Mouse (Mus musculus): ENCODE measurements around the gene Tbca. TPM values are rescaled to one million over a fixed set of nuclear protein-coding genes. Genes with fewer than 3 reads are reported as not detected.

Gene Tbca
- total RNA-seq, 2 experiments from 2014 or later: 156 to 168 TPM

DNA sequence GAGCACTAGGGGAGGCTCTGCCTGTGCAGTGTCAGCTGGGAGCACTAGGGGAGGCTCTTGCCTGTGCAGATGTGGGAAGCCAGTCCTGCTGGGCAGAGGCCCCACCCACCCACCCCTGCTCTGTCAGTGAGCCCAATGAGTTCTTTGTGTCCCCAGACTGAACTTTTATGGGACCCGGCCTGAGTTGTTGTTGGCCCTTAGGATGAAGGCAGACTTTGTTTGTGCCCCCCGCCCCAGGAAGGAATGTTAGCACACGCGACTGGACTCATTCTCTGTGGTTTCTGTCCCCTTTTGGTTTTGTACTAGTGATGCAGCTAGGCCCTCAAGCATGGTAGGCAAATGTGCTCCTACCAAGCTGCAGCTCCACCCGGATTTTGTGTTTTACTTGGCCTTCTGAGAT lies 54.5 kb downstream of the Tbca start:
- no peak for DNase-seq (ENCODE audit: low spot score in 2 of 2)

DNA sequence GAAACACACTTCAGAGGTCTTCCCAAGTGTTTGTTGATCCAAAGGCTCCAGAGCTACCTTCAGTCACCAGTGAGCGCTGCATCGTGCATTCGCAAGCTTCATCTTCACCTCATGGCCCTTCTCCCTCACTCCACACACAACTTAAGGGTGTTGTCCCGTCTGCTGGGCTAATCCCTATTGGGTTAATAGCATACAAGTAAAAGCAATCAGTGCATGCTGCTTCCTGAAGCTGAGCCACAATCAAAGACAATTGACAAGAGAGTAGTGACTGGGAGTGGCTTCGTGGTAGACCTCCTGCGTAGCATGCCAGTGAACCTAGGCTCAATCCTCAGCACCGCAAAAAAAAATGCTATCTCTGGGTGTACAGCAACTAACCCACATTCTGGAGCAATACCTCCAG lies 59.2 kb downstream of the Tbca start:
- no peak for DNase-seq (ENCODE audit: low spot score in 2 of 2)

DNA sequence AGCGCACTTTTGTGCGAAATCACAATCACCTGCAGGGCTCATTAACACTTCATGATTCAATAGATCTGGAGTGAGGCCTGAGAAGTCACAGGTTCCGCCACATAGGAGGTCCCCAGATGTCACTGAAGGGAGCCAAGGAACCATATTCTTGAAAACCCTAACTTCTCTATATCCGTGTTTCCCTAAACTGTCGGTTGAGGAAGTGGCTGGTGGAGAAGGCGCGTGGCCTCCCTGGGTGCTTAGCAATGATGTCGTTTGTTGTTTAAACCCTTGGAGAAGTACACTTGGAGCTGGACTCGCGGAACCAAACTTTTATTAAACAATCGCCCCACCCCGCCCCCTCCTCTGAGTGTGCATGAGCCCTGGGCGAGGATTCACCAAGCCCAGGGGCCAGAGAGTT lies 60.6 kb downstream of the Tbca start:
- no peak for DNase-seq (ENCODE audit: low spot score in 2 of 2)

DNA sequence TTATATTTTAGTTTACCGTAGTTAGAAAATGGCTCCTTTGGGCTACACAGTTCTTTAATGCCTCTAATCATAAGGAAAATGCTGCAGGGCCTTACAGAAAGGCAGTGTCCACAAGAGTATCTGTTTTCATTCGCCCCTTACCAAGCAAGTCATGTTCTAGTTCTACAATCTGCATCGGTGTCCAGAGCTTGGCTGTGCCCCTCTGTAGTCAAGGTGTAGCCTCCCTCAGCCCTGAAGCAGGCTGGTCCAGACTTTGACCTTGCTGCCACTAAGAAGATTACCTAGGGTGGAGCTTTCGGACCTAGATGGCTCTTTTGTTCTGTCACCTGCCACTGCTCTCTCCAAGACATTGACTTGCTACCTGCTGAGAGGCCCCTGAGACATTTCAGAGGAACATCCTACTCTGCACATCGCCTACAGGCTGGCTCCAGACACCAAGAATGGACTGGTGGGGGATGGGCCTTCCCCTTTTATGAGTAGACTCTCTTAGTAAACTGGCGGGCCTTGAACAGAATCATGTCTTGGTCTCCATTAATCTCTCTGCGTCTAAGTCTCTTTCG lies 69.4 kb downstream of the Tbca start:
- DNase-seq (ENCODE audit: low spot score in 2 of 2): no peak

DNA sequence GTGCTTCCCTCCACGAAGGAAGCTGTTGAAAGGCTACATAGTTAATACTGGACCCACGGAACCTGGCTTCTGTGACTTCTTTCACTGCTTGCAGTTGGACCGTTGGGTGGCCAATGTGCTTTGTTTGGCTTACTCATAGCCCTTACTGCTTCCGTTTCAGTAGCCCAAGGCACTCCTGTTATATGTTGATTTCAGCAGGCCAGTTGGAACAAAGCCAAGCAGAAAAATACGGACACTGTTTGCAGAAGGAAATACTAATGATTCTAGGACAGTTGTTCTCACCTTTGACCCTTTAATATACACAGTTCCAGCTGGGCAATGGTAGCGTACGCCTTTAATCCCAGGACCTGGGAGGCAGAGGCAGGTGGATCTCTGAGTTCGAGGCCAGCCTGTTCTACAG lies 70.5 kb downstream of the Tbca start:
- no peak for DNase-seq (ENCODE audit: low spot score in 2 of 2)

DNA sequence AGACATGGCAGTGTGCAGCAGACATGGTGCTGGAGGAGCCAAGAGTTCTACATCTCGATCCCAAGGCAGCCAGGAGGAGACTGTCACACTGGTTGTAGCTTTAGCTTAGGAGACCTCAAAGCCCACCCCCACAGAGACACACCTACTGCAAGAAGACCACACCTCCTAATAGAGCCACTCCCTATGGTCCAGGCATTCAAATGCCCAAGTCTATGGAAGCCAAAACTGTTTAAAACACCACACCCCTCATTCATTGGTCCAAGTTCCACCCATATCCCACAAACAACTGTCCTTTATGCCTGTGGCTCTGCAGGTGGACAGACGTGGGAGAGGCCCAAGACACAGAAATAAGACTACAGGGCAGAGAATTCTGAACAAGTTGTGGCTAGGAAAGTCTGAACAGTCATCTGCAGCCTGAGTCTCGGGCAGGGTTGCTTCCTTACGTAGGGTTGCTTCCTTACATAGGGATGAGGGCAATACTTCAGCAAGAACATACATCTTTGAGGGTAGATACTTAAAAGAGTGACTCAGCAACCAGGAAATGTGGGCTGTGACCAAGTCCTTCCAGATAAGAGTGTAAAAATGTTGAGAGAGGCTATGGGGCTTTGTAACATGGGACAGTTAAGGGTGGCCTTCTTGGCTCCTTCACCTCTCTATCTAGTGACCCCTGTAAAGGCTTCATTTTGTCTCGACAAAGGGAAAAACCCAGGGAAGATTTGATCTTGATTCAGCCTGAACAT lies 74.0 kb downstream of the Tbca start:
- no peak for DNase-seq (ENCODE audit: low spot score in 2 of 2)

DNA sequence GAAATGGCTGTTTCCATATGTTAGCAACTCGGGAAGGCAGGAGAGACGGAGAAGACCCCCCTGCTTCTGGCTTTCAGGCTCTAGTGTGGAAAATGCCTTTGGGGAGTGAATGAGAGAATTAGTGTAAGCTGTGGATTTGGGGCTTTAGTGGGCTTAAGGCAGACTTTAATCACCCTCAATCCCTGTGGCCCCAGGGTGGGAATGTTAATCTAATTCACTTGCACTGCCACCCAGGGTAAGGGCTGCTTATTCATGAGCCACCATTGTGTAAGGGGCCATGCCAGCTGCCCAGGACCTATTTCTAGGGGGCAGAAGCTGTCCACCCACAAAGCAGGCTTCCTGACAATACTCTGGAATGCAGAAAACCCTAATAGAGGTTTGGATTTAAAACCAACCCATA lies 78.2 kb downstream of the Tbca start:
- no peak for DNase-seq (ENCODE audit: low spot score in 2 of 2)

DNA sequence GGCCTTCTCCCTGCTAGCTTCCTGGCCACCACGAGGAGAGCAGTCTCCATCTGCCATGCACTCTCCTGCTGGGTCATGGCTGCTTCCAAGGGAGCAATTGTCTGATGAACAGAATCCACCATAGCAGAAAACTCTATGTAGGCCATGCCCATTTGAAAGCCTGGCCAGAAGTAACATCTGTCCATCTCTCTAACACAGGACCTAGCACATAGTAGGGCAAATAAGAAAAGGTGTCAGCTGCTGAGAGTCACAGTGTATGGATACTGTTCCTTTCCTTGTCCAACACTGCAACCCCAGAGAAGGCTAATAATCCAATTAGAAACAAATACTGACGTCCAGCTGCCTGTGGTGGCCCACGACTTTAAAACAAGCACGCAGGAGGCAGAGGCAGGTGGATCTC lies 79.1 kb downstream of the Tbca start:
- DNase-seq (ENCODE audit: low spot score in 2 of 2): no peak

DNA sequence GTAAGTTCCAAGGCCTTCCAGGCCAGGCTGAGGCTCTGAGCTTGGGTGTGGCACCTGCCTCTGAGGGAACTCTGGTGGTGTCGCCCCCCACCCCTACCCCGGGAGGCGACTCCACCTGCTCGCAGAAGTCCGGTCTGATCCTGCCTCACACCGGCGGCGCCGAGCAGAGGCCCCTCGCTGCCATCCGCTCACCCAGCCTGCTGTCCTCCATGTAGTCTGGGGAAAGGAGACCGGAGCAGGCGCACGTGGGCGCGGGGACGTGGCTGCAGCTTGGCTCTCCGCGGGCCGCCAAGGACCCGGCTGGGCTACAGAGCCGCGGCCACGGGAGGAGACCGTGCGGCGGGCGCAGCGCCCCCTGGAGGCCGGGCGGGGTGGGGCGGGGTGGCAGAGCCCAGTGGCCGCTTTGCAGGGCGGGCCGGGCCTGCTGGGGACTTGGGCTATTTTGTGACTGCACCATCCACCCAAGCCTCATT lies 79.8 kb downstream of the Tbca start:
- DNase-seq (ENCODE audit: low spot score in 2 of 2): no peak

DNA sequence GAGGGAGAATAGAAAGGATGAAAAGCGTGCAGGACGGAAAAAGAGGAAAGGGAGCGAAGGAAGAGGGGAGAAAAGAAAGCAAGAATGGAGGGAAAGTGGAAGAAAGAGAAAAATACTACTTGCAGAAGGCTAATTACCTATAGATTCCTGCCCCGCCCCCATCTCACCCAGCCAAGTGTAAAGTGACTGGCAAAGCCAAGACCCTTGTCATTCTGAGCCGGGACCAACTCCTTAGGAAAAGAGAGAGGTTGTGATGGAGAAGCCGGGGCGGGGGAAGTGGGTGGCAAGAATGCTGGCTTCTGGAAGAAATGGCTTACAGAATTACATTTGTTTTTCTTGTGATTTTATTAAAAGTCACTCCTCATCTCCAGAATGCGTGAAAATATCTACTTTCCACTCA lies 80.8 kb downstream of the Tbca start:
- DNase-seq (ENCODE audit: low spot score in 2 of 2): no peak

DNA sequence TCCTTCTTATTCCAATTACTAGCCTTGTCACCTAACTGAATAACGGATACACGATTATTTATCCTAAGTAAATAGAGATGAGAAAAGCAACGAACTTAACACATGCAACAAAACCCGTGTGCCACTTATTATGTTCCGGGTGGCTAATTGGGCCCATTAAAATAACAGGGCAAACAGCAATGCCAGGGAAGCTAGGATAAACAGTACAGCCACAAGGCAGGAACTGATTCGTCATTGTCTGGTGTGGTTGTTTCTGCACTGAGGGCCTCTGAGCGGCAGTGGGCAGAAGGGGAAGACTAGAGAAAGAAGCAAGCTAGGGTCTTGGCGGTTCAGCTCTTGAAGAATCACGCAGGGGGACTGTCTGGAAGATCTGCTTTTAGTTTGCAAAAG lies 81.4 kb downstream of the Tbca start:
- DNase-seq (ENCODE audit: low spot score in 2 of 2): no peak

DNA sequence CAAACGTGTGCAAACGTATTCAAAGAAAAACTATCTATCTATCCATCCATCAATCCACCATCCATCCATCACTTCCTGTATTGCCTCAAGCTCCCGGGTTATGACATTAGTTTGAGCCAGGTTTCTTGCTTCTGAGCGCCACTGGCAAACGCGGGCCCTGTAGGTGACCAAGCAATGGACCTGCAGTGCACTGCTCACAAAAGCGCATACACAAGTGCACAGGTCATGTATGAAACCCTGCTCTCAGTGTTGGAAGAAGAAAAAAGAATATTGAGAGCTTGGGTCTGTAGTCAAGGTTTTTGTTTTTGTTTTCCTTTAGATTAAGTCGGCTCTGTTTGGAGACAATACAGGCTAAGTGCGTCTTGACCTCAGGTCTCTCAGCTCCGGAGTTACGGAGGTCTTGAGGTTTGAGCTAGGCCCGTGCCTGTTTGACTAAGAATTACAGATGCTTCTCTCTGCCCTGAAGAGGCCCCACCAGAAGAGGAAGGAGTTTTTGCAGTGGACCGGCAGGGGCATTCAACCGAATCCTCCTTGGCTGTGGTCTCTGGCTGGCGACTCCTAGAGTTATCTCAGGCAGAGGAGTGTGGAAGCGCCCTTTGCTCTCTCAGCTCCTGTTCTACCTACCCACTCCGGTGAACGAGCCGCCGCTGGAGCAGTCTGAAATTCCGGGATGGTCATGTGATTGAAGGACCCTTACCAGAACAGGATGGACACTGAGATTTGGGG lies 81.9 kb downstream of the Tbca start:
- DNase-seq (ENCODE audit: low spot score in 2 of 2): no peak

DNA sequence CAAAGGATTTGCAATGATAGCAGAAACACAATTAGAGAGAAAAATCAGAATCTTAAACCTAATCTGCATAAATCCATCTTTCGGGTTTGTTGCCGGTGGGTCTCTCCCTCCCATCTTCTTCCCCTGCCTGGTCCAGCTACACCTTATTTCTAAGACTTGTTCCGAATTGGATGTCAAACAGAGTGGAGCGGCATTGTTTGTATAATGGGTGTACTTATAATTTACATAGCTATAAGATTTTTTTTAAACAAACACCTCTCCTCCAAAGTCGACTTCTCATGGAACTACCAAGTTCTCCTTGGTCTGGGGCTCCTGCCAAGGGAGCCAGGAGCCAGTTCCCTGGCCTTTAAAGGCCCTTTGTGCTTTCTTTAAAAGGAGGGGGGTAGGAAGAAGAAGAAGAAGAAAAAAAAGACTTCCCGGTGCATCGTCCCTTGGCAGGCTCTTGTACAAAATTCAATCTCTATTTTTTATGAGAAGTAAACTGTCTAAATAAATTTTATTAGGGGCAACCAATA lies 83.2 kb downstream of the Tbca start:
- no peak for DNase-seq (ENCODE audit: low spot score in 2 of 2)

DNA sequence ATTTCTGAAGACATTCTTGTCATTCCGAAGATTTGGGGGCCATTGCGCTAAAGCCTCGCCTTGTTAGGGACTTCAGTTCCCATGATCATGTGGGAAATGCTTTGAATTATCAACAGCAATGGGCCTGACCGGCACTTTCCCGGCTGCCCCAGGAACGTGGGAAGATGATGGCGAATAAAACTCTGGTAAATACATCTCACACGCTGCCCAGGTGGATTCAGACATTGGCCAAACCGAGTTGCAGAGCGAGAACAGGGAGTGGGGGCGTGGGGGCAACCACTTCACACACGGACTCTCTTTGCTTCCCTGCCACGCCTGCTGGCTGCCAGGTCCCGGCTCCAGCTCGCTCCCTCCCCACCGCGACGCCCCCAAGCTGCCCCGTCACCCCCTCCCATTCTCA lies 83.7 kb downstream of the Tbca start:
- DNase-seq (ENCODE audit: low spot score in 2 of 2): no peak

DNA sequence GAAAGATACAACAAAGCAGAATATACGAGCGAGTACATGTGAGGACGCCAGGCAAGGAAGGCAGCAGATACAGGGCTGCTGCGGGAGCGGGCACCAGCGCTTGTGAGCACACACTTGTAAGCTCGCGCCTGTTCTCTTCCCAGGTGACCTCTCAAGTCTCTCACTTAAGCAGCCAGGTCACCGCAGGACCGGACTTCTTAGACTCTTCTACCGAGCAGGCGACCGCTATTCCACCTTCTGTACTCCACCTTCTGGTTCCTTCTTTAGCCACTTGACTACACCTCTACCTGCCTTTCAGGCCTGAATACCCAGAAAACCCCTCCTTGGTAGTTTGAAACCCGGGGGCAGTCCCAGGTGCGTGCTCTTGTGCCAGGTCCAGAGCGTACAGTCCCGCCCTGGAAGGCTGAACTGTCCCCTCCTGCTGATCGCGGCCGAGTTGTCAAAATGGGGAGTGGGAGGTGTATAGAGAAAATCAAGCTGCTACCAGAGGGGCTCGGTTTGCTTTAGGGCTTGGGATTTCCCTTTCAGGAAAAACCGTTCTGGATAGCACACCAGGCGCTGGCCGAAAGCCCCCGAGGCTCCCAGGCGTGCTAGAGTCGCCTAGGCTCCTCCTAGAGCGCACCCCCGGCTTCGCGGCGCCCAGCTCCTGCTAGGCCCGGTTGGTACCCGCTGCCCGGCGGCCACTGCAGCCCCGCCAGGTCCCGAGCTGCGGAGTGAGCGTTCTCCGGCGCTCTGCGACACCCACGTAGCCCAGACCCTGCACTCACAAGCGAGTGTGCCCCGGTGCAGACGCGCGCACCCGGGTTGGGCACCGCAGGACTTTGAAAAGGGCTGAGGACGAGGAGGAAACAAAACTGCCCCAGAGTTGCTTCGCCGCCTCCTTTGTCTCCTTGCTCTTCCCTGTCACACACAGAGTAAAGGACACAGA lies 84.7 kb downstream of the Tbca start:
- no peak for DNase-seq (ENCODE audit: low spot score in 2 of 2)

DNA sequence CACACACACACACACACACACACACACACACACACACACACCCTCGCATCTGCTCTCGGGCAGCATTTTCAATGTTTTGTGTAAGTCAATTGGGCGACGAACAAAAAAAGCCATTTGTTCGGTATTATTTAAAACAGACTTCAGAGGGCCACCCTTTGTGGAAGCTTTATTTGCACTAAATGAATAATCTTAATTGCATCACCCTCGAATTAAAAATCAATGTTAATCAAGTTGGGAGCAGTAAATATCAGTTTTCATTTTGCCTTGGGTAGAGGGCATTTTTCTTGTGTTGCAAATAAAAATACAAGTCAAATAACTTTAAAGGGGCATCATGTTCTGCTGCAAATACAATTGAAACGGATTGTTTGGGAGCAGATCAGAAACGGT lies 85.3 kb downstream of the Tbca start:
- DNase-seq (ENCODE audit: low spot score in 2 of 2): no peak

DNA sequence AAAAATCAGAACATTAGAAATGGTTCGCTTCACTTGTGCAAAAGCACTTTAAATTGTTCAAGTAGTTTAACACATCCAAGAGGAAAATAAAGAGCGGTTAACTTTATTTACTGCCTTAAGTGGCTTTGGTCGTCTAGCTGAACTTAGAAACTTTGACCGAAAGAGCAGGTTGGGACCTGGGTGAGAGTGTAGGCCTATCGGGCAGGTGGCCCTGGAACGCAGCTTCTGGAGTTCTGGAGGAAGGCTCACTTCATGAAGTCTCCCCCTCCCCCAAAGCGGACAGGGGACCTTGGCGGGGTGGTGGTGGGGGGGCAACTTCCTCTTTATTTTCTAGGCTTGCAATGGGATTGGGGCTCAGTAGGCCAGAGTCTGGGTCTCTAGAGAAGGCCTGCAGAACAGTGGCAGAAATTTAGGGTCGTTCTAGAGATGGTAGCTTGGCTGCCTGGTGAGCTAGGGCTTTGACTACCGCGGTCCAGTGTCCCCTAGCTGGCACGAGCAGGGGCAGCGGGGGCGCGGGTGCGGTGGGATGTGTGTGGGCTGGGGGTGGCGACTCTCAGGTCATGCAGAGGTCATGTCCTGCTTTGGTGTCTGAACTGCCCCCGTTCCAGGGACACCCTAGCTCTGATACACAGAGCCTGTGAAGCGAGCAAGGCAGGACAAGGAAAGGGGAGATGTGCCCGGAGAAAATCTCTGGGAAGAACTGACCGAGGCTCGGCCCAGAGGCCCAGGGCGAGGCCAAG lies 86.1 kb downstream of the Tbca start:
- no peak for DNase-seq (ENCODE audit: low spot score in 2 of 2)

DNA sequence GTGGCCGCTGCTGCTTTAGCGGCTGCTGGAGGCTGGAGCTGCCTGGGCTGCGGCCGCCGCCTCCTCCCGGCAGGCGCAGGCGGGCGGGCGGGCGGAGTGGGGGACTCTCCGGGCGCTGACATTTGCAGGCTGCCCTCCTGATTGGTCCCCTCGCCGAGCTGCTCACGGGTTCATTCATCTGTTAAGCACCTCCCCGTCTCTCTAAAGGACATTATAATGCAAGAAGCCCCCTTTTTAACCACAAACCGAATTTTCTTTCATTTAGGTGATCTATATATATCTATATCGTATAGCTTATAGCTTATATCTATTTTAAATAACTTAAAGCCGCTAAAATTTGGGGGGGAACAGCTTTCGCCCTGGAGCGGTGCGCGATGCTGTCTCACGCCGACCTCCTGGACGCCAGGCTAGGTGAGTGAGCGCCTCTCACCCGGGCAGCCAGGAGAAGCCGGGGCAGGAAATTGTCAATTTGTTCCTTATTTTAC lies 86.7 kb downstream of the Tbca start, which contains the start of gene Otp:
TSS of gene Otp (plus strand) at position 207 of the 485 bp plus-strand sequence.
- DNase-seq (ENCODE audit: low spot score in 2 of 2): no peak

DNA sequence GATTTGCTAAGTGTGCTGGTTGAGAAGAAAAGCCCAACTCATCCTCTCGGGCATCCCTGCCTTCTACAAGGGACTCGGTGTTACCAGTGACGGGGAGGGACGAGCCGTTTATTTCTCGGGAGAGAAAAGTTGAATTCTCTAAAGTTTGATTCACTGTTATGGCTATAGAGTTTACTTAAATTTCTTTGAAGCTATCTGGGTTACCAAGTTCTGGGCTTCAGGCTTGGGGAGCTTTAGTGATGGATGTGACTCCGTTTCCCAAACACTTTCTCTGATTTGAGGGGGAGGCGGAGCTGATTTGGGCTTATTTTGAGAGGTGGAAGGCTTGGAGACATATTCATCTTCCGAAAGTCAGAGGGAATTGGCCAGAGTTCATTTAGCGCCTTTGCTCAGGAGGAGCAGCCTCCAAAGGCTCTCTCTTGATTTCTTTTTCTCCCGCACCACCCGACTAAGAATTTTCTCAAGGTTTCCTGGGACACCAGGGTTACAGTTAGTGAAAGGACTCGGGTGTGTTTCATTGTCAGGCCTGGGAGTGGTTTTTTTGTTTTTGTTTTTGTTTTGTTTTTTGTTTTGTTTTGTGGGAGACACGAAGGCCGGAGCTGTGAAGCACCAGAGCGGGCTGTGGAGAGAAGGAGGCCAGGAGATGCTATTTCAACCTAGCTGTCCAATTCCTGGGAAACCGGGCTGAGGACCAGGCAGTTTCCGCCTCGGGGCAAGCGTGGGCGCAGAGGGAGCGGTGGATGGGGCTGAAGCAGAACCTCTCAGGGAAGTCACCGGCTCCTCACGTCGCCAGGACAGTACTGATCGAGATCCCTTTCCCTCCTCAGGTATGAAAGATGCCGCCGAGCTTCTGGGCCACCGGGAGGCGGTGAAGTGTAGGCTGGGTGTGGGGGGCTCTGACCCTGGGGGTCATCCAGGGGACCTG lies 87.8 kb downstream of the Tbca start:
- DNase-seq (ENCODE audit: low spot score in 2 of 2): no peak

All from layer of hippocampus, postnatal 14 days (tissue).